Mouse (Mus musculus) large intestine, adult 2 months (tissue): ENCODE data around the gene March4. TPM values are rescaled to one million over a fixed set of nuclear protein-coding genes. Genes with fewer than 3 reads are reported as not detected.

ENCODE experiments used
- DNase-seq: peaks from one replicate; pipeline ENCODE4 v3.0.0-alpha.2; 2012; ENCODE audit warnings: low read depth, low spot score
- WGBS: fragments of 180-500 bp; shearing (Covaris S2); methylation state at CpG from one replicate; pipeline ENCODE4 v1.1.7; 2018; 5-methylcytosine and 5-hydroxymethylcytosine counted together
- polyA plus RNA-seq: library from polyadenylated mRNA; depleted of rRNA; stranded (reverse); fragments of >200 nt; gene quantifications from 2 replicates; pipeline ENCODE4 v1.2.3, GENCODE M21; 2012

Gene March4
- polyA plus RNA-seq, 1 experiment: 0.14 TPM

GRCm38 (mm10) chr1:72454733-72455201 lies 82.0 kb downstream of the March4 start:
- DNase-seq: no peak
- WGBS: 79% methylated on average over 6 of the region's 6 CpGs

DNA sequence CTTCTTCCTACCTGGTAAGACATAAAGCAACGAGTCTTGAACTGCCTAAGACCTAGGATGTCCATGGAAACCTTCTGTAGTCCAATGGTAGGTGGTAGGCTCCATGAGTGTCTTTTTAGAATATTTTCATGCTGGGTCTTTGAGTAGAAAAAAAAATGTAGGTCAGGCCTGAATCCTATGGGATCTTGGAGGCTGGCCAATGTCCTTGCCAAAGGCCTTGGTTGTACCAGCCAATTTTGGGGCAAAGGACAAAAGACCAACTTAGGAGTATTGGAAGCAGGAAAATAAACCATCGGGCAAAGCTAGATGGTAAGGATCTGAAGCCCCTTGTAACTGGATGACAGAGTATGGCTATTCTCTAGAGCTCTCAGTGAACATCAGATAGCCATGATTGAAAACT lies 83.9 kb downstream of the March4 start:
- DNase-seq: no peak
- WGBS: 78% methylated on average over 2 of the region's 2 CpGs

DNA sequence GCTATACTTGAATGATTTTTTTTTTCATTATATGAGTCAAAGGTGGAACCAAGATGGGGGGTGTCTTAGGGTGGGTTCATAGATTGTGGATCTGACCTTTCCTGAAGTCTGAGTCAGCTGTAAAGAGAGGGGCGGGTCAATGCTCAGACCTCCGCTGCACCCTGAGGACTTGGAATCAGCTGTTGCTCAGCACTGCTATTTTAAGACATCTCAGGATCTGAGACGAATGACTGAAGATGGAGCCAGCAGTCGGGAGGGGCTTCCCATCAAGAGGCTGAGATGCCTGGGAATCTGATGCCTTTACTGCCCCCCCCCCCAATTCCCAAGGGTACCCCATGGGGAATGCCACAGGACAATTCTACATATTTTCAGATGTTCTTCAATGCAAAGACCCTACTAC lies 85.9 kb downstream of the March4 start:
- WGBS: 30% methylated on average over 4 of the region's 4 CpGs
- DNase-seq: no peak

DNA sequence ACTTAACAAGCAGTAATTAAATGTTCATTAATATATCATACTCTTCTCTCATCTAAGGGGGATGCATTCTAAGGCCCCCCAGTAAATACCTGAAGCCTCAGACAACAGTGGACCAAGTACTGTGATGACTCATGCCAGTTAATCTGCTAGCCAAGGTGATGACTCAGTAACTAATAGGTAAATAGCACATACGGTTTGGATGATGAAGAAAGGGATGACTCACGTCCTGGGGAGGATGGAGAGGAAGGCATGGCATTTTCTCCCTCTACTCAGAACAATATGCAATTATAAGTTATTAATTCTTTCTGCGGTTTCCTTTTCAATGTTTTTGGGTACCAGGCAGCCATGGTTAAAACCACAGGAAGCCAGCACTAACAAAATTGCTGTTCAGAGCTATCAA lies 87.0 kb downstream of the March4 start:
- DNase-seq: no peak
- 44% methylated on average over 3 of the region's 3 CpGs for WGBS

DNA sequence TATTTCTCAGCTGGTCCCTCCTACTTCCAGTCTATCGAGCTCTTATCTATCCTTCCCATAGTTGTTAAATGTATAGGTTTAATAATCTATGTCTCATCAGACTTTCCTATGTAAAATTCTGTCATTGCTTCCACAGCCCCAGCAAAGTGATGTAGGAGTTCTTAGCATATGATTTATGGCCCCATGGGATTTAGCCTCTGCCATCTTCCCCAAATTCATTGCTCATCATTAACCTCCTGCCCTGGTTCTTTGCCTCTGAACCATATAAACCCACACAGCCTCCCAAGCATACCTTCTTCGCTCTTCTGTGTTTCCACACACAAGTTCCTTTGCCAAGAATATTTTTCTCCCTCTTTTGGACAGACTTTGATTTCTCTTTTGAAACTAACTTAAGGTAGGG lies 94.0 kb downstream of the March4 start:
- WGBS: 88% methylated on average over 2 of the region's 2 CpGs
- no peak for DNase-seq

- 72% methylated on average over 8 of the region's 8 CpGs for WGBS
These were observed 97.6 kb downstream of the March4 start for GRCm38 (mm10) chr1:72439146-72439545.

GRCm38 (mm10) chr1:72436967-72437366 lies 99.8 kb downstream of the March4 start:
- WGBS: 54% methylated on average over 5 of the region's 5 CpGs
- DNase-seq: no peak

More at GRCm38 (mm10) chr1:72439146-72439545, 97.6 kb downstream of the March4 start:
- no peak for DNase-seq

GRCm38 (mm10) chr1:72434510-72434909 lies 102.2 kb downstream of the March4 start:
- 61% methylated on average over 3 of the region's 3 CpGs for WGBS
- DNase-seq: no peak

DNA sequence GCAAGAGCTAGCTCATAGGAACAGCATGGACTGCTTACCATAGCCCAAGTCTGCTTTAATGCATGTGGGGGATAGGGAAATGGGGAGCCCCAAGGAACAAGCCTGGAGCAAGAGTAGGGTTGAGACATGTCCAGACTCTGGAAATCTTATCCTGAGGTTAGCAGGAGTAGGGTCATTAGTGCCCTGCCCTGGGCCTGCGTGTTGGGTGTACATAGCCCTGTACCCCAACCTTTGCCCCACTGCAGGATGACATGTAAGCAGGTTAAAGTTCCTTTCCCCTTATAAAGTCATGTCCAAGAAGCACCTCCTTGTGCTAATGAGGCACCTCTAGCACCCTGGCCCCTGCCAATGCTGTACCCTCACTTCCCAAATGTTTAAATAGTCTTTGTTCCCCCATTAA lies 104.2 kb downstream of the March4 start:
- WGBS: 53% methylated on average over 1 of the region's 1 CpGs

GRCm38 (mm10) chr1:72429107-72429807 lies 107.5 kb downstream of the March4 start:
- DNase-seq: no peak
- WGBS: 78% methylated on average over 7 of the region's 7 CpGs

More for the DNA sequence above, 104.2 kb downstream of the March4 start:
- DNase-seq: no peak

DNA sequence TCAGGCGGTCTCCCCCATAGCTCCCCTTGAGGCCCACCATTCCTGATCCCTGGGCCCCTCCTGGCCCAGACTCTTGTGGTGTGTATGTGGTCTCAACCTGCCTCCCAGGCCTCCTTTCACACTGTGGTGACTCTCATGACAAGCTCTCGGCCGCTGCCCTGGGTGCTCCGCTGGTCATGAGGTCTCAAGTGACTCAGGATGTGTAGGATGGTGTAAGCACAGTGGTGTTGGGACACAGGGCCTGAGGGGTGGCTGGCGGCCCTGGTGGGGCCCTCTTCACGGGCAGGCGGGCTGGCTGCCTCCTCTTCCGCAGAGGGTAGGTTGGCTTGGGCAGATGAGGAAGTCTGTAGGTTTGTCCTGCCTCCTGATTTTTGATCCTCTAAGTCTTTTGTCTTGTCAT lies 108.2 kb downstream of the March4 start:
- 85% methylated on average over 8 of the region's 8 CpGs for WGBS
- DNase-seq: no peak

DNA sequence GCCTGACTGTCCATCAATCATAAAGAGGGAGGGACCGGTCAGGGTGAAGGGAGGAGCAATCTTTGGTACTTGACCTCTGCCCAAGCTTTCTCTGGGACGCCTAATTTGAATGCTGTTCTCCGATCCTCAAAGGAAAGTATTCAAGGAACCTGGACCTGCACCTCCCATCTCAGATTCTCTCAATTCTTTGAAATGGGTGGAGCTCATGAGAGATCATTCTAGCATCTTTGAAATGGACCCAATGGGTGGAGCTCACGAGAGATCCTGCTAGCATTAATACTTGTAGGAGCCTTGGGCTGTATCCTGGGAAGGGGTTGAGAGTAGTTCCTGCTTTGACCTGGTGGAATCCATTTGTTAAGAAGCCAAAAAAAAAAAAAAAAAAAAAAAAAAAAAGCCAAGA lies 110.3 kb downstream of the March4 start:
- no peak for DNase-seq
- WGBS: 72% methylated on average over 4 of the region's 4 CpGs

GRCm38 (mm10) chr1:72422121-72422520 lies 114.6 kb downstream of the March4 start:
- DNase-seq: no peak
- WGBS: 83% methylated on average over 4 of the region's 4 CpGs

DNA sequence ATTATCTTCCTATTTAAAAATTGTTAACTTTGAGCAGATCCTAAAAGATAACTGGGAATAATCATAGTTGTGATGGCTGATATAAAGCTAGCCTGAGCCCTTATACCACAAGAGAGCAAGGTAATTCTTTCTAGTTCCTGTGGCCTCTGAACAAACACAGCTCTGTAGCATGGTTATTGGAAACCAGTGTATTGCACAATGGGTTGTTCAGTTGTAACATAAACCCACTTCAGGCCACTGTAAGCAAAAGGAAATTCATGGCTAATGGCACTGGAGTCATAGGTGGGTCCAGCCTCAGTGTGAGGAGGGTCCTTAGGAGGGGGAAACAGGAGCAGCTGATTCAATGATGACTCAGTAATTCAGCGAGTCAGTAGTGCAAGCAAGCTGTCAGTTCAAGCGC lies 116.5 kb downstream of the March4 start:
- no peak for DNase-seq
- 75% methylated on average over 2 of the region's 2 CpGs for WGBS

- DNase-seq: no peak
- 72% methylated on average over 8 of the region's 8 CpGs for WGBS
These were observed 117.7 kb downstream of the March4 start for GRCm38 (mm10) chr1:72418744-72419655.

DNA sequence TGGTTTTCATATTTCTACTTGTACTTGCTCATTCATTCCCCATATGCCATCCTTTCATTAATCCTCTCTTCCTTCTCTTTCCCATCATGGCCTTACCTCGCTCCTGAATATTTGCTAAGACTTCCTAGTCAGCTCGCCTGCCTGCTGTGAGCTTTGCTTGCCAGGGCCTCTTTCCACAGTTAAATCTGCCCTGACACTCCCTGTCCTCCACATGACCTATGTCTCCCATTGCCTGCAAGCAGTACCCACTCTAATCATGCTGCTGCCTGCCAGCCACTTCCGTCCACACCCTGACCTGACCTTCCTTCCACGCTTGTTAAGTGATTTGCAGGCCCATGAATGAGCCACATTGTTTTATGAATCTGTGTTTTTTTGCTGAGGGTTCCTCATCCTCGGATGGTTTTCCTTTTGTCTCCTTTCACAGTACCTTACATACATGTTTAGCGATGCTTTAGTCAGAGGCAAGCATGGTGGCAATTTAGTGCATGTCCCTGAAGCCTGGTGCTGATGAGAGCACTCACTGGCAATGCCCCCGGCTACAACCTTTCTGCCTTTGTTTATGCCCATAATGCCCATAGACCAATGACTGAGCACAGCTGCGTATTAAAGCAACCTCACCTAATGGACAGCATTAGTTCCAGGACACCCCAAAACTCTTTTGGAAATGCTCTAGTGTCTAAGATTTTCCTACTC lies 122.0 kb downstream of the March4 start:
- DNase-seq: peak; percentile 65
- WGBS: 37% methylated on average over 8 of the region's 8 CpGs

DNA sequence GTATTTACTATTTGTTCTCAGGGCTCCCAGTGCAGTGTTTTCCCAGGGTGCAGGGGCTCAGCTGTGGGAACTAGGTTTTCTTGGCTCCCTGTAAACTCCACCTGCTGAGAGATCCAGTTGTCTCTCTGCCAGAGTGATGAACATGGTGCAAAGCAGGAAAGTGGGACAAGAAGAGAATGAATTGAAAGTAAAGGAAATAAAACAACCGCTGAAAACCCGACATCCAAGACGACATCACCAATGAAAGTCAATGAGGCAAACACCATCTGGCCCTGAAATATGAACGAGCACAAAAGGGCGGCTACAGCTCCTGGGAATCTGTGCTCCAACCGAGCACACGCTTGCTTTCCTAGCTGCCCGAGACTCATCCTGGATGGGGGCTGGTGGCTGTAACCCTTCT lies 122.6 kb downstream of the March4 start:
- no peak for DNase-seq
- 60% methylated on average over 8 of the region's 8 CpGs for WGBS

DNA sequence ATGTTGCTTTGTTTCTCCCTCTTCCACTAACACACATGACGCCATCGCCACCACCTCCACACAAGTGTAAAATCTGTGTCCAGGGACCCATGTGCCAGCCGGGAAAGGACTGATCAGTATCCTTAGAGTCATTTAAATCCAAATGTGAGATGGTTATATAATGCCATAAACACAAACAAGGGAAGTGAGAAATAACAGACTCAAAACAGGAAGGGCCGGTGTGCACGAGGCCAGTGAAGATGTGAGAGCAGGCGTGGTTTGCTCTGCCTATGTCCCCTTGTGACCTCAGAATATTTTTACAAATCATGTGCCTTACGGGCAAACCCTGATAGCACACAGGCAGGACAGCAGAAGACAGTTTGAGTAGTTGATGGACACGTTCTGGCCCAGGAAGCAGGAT lies 123.5 kb downstream of the March4 start:
- DNase-seq: no peak
- 86% methylated on average over 8 of the region's 8 CpGs for WGBS

- WGBS: 92% methylated on average over 8 of the region's 8 CpGs
- no peak for DNase-seq
These were observed 125.6 kb downstream of the March4 start for GRCm38 (mm10) chr1:72411108-72411507.

DNA sequence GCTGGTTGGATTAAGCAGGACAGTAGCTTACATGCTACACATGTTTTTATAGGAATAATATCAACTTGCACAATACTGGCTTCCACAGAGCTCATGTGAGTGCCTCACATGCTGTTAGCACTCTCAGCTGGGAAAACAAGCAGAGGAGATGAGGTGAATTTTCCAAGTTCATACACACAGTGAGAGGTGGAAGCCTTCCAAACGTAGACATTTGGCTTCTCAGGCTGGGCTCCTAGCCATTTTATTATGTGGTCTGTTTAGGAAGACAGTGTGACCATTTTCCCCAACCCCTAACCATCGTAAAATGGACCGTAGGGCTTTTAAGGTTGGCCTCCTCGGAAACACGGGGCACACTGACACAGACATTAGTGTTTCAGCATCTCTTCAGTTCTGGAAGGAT lies 126.8 kb downstream of the March4 start:
- WGBS: 67% methylated on average over 5 of the region's 5 CpGs
- DNase-seq: no peak
